Mouse (Mus musculus): ENCODE measurements around the gene 4931414P19Rik.

GRCm38 (mm10) chr14:54609245-54609644, 3.5 kb upstream of the 4931414P19Rik start:
- TF ChIP-seq CTCF (IDR thresholded peaks at IDR 0.05) = no peak
- no peak for TF ChIP-seq EP300 (IDR thresholded peaks at IDR 0.05; ENCODE audit: insufficient read depth, low read depth, low read length)

All from heart, adult 2 months (tissue).